ENCODE assay signal across 7 mouse cellular contexts in genomic region chr7:126928384-126929037, GRCm38 (mm10). TPM values are rescaled to one million over a fixed set of nuclear protein-coding genes. Genes with fewer than 3 reads are reported as not detected.
DNase-seq lines count a peak whose midpoint lies in the region; ATAC-seq lines count a peak whose summit lies in the region.

Gene Kctd13, plus strand, starts transcription at chr7:126928879.

- H3K27me3 ChIP-seq in midbrain, embryonic 10.5 days (ENCODE audit: low read depth, poor library complexity, severe bottlenecking), result no peaks in the 10 kb centered on the region

- H3K4me3 ChIP-seq in midbrain, embryonic 10.5 days, result peak within 1 kb of the TSS; percentile 94

- H3K36me3 ChIP-seq in midbrain, embryonic 10.5 days, result peaks cover 32% of the 10 kb centered on the region

- WGBS in midbrain, embryonic 10.5 days, result 5% methylated on average over 56 of the region's 56 CpGs

- peaks cover 33% of the 10 kb centered on the region for H3K4me1 ChIP-seq in midbrain, embryonic 10.5 days

- DNase-seq in adrenal gland, adult (ENCODE audit: inconsistent age in 2 of 2, low spot score in 1 of 2), result peak; percentile 96 to 97
- peak; percentile 90 for DNase-seq in embryo, embryonic 10 days (ENCODE audit: low spot score)
- DNase-seq in gastrocnemius, postnatal 14 days, result peak; percentile 94
- peak; percentile 92 for DNase-seq in left cerebral cortex, postnatal 25 days (ENCODE audit: low spot score in 2 of 2)
- DNase-seq in midbrain, embryonic 10.5 days (ENCODE audit: low spot score), result peak; percentile 91
- peak; percentile 91 for DNase-seq in right cerebral cortex, postnatal 4 days

- ATAC-seq in inflammation-experienced regulatory T-cells, adult 6 months, result peak; percentile 93

- H3K27ac ChIP-seq in midbrain, embryonic 10.5 days (replicated peaks), result peak within 1 kb of the TSS; percentile 88

- H3K9me3 ChIP-seq in midbrain, embryonic 10.5 days (replicated peaks), result no peaks in the 10 kb centered on the region

- intact Hi-C loops in gastrocnemius, postnatal 14 days (cut with DNase I; ENCODE audit: low total_unique reads), result no loop called here
- intact Hi-C loops in left cerebral cortex, postnatal 25 days (cut with DNase I), result loop anchor here (5.0 kb wide), 1 partner anchor 41 kb away; no protein-coding TSS in a partner anchor

RNA-seq across cellular contexts. Expression of gene Kctd13, which starts in this region (rescaled TPM):
- total RNA-seq in gastrocnemius, postnatal 14 days (2021), result 1 to 10 TPM; 2.5 to 3.2 TPM
- polyA plus RNA-seq in inflammation-experienced regulatory T-cells, adult 6 months (2017; shearing (Covaris generic)), result 1 to 10 TPM; 6.1 to 7.9 (median 6.3) TPM
- 100 to 1,000 TPM; 139 TPM for total RNA-seq in left cerebral cortex, postnatal 25 days (2021)
- polyA plus RNA-seq in midbrain, embryonic 10.5 days (2016; fragmentation: Nextera tagmentation; extraction: Ambion mirVana), result 20.8 and 26.1 TPM in 2 replicates

Comparison
In these comparisons a context has a peak if more than half of its experiments do, and no peak if none do; other contexts are left out.
1. Peak in every context shown above with its lines: DNase-seq, ATAC-seq, H3K4me3 ChIP-seq and H3K27ac ChIP-seq.
2. RNA of gene Kctd13 (total RNA-seq): 139 TPM in left cerebral cortex, postnatal 25 days; 2.5 to 3.2 TPM in gastrocnemius, postnatal 14 days; every median in the first group is over 10 times any median in the second.